ENCODE assay signal across 23 mouse cellular contexts in genomic region chr3:92944186-92944585, GRCm38 (mm10). TPM values are rescaled to one million over a fixed set of nuclear protein-coding genes. Genes with fewer than 3 reads are reported as not detected.
"Had no signal": no experiment of that assay in that cellular context is flagged by ENCODE, and none has a peak within 500 bp of the region (broad histone marks: within the 10 kb centered on the region; RNA-seq: fewer than 3 reads in every experiment).

Lce3c (plus strand) TSS chr3:92944486.

- H3K9me3 ChIP-seq: lung, embryonic 15.5 days; midbrain, embryonic 10.5 days; midbrain, embryonic 12.5 days; neural tube, embryonic 13.5 days; neural tube, embryonic 15.5 days; stomach, embryonic 15.5 days had no signal

- ATAC-seq: lung, postnatal 0 days; midbrain, embryonic 16.5 days had no signal

- H3K9ac ChIP-seq: lung, embryonic 15.5 days; midbrain, embryonic 12.5 days; neural tube, embryonic 13.5 days; neural tube, embryonic 15.5 days; stomach, embryonic 15.5 days had no signal

- H3K27me3 ChIP-seq: lung, embryonic 15.5 days; midbrain, embryonic 12.5 days; neural tube, embryonic 13.5 days; neural tube, embryonic 15.5 days; stomach, embryonic 15.5 days had no signal

- H3K27ac ChIP-seq: lung, embryonic 15.5 days; midbrain, embryonic 10.5 days; midbrain, embryonic 12.5 days; neural tube, embryonic 13.5 days; neural tube, embryonic 15.5 days; stomach, embryonic 15.5 days had no signal

- H3K4me3 ChIP-seq: lung, embryonic 15.5 days; midbrain, embryonic 10.5 days; midbrain, embryonic 12.5 days; myocyte; neural tube, embryonic 13.5 days; neural tube, embryonic 15.5 days; stomach, embryonic 15.5 days had no signal

- DNase-seq: lung, adult 18-20 months; lung, postnatal 4 days; midbrain, embryonic 14.5 days; retina, postnatal 1 day; right cerebral cortex, adult 18-20 months; right cerebral cortex, postnatal 25 days; thymus, adult 18-20 months; thymus, postnatal 14 days; thymus, postnatal 36 days had no signal

- H3K36me3 ChIP-seq: lung, embryonic 15.5 days; midbrain, embryonic 10.5 days; midbrain, embryonic 12.5 days; neural tube, embryonic 13.5 days; neural tube, embryonic 15.5 days; stomach, embryonic 15.5 days had no signal

- H3K4me1 ChIP-seq: lung, embryonic 15.5 days; midbrain, embryonic 10.5 days; midbrain, embryonic 12.5 days; neural tube, embryonic 13.5 days; neural tube, embryonic 15.5 days; stomach, embryonic 15.5 days had no signal

- H3K4me2 ChIP-seq: lung, embryonic 15.5 days; midbrain, embryonic 12.5 days; neural tube, embryonic 13.5 days; neural tube, embryonic 15.5 days; stomach, embryonic 15.5 days had no signal

RNA-seq across cellular contexts. Expression of gene Lce3c, which starts in this region (rescaled TPM):
- total RNA-seq: megakaryocyte, adult 5-6 weeks; megakaryocyte-erythroid progenitor cell, adult 5-6 weeks had no signal
- polyA plus RNA-seq: liver, embryonic 16.5 days; lung, embryonic 15.5 days; lung, postnatal 0 days; midbrain, embryonic 10.5 days; midbrain, embryonic 12.5 days; midbrain, embryonic 14.5 days; midbrain, embryonic 16.5 days; myocyte; neural tube, embryonic 11.5 days; neural tube, embryonic 13.5 days; neural tube, embryonic 15.5 days; spleen, adult 2 months; stomach, embryonic 15.5 days had no signal
